Mouse (Mus musculus) lung, adult 18-20 months (tissue): Measurements from ENCODE around the gene Gm20403.
"Not testable (repeated sequence)": the region's sequence is repeated elsewhere in the genome, so short reads cannot be mapped to it uniquely, and the experiment has no call there.

Source experiments
- DNase-seq, 2 experiments: peaks; one replicate each; pipeline ENCODE4 v3.0.0; 2022; ENCODE audit warnings: mixed read lengths in 2 of 2

Gene Gm20403

DNA sequence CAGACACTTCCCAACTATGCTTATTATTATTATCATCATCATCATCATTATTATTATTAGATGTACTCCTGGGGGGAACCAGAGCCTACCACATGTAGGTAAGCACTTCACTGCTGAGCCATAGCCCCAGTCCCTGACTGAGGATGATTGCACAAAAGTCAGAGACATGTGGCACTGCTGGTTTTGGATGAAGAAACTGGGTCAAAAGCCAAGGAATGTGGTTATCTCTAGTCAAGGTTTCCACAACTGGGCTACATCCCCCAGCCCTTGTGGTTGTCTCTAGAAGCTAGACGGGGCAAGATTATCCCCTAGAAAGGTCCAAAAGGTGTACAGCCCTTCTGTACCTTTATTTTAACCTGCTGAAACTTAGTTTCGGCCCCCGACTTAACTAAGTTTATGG lies 6.5 kb upstream of the Gm20403 start:
- peak; percentile 25 to 32 for DNase-seq

DNA sequence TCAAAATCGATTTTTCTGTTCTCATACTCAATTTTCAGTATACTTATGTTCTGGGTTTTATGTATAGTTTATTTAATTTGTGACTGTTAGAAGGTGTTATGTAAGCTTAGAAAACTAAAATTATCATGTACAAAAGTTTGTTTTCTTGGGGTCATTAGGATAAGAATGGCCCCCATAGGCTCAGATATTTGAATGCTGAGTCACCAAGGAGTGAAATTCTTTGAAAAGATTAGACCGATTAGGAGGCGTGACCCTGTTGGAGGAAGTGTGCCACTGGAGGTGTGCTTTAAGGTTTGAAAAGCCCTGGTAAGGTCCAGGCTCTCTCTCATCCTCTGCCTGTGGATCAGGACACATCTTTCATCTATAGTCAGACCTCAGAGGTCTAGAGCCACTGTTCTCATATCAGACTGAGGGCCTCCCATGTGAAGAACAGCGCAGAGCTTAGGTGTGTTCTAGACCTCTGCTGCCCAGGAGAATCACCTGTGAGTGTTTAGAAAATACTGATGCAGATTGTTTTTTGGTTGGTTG lies 2.1 kb upstream of the Gm20403 start:
- DNase-seq: no peak

DNA sequence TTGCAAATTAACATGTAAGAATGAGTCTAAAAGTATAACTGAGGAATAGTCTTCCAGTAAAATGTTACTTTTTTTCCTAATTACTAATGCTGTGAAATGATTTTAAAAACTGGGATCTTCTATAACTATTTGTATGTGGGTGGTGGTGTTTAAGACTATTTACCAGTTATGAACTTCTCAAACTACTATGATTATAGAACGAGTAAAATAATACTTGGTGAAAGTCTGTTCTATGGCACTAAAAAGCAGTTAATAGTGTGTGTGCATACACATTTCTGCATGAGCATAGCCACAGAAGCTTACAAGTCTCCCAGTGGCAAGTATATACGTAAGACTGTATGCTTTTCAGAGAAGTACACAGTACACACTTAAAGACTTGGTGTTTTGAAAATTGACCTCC lies 827 bp upstream of the Gm20403 start:
- no peak for DNase-seq

DNA sequence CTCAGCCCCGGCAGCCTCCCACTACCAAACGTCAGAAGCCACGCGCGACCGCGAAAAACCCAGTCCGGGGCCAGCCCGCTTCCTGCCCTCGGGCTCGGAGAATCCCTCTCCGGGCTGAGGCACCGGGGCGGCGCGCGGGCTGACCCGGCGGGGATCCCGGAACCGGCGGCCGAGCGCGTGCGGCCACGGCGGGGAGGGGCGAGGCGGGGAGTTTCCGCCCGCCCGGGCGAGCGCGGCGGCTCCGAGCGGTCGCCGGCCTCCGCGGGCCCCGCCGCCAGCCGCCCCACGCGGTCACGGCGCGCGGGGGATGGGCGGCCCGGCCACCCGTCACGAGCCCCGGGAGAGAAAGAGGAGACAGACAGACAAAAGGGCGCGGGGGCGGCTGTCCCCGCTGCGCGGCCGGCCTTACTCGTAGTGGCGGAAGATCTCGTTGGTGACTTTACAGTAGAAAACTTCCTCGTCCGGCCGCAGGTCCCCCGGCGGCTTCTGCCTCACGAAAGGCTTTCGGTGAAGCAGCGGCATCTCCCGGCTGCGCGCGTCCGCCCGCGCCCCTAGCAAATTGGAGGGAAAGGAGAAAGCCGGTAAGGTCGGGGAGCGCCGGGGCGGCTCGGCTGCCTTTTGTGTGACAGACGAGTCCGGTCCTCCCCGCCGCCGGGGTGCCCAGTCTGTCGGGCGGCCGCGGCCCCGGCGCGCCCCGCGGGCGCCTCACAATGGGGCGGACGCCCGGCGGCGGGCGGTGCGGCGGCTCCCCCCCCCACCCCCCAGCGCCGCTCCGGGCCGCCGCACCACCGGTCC lies 875 bp downstream of the Gm20403 start:
- DNase-seq: peak; percentile 47 to 55

GRCm38 (mm10) chr12:54984701-54985256 lies 1.6 kb downstream of the Gm20403 start:
- DNase-seq: peak; percentile 70 to 77

DNA sequence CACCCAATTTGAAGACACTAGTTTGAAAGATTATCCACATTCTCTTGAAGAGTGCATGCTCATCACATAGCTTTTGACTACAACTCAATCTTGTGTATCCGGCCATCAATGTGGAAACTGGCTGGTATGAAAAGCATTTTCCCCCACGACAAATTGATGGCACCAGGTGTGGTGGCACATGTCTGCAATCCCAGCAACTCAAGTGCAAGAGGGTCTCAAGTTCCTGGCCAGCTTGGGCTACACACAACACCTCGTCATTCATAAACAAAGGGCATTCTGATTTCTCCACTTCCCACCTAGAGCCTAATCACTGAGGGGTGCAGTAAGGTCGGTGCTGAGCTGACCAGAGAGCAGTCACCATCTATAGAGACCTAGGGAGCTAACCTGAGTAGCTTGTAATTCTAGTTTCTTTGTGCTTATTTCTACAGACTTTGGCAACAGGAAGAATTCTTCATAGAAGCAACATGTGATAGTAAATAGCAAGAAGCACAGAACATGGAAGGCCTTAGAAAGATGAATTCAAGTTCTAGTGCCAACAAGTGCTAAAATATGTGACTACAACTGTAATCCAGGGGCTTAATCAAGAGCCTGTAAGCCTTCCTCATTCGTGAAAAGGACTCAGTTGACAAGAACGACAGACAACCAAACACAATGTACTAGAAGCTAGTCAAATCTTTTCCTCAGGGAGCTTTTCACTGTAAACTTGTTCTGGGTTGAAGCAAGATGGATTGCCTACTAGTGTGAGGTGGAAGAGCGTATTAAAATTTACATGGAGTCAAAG lies 3.2 kb downstream of the Gm20403 start:
- no peak for DNase-seq

DNA sequence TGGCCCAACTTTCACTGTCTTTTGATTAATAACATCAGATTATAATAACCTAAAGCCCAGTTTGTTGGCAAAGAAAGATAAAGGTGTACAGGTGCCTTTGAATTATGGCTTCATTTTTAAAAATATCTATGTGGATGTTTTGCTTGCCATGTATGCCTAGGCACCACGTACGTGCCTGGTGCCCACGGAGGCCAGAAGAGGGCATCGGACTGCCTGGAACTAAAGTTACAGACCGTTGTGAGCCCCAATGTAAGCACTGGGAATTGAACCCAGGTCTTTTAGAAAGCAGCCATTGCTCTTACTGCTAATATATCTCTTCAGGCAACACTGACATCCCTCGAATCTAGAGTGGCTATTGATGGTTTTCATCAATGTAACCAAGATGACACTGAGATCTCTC lies 4.4 kb downstream of the Gm20403 start:
- DNase-seq: no peak

GRCm38 (mm10) chr12:54980939-54981338 lies 5.4 kb downstream of the Gm20403 start:
- DNase-seq: no peak

DNA sequence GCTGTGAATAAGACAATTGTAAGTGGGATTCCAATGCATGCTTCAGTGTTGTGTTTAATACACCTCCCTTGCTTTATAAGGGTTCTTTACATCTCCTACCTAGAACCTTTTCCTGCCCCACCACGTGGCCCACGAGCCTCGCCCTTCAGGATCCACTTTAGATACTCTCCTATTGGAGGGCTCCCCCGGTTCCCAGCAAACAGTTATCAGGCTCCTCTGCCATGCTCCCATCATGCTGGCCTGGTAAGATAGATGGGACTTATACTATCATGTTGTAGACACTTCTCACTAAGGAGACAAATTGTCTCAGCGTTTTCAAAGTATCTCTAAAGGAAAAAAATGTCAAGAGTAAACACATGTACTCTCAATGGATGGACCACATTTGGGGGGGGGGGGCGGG lies 5.8 kb downstream of the Gm20403 start:
- DNase-seq: no peak

DNA sequence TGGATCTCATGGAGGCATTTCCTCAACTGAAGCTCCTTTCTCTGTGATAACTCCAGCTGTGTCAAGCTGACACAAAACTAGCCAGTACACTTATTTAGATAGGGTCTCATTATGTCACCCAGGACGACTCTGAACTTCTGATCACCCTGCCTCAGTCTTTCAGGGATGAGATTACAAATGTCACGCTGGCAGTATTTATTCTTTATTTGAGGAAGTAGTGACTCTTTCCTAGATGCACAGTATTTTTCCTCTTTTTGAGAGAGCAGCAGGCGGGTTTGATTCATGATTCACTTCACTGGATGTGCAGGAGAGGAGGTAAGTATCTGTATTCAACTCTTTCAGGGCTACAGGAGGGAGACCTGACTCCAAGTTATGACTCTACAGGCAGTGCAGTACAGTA lies 17.3 kb downstream of the Gm20403 start:
- DNase-seq: no peak

- DNase-seq: no peak
Observed at GRCm38 (mm10) chr12:54965532-54966160, 20.7 kb downstream of the Gm20403 start.

DNA sequence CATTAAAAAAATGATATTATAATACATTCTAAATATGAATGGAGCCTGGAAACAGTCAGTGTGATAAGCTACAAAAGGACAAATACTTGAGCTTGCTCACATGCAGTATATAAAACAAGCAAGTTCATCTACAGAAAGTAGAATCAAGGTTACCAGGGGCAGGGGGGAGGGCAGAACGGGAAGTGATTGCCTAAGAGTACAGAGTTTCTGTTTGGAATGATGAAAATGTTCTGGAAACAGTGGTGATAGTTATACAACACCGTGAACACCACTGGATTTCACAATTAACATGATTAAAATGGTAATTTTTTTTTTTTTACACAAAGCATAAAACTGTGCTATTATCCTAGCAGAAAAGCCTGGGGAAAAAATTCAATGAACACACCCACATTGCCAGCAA lies 26.8 kb downstream of the Gm20403 start:
- DNase-seq: peak; percentile 31 to 53

DNA sequence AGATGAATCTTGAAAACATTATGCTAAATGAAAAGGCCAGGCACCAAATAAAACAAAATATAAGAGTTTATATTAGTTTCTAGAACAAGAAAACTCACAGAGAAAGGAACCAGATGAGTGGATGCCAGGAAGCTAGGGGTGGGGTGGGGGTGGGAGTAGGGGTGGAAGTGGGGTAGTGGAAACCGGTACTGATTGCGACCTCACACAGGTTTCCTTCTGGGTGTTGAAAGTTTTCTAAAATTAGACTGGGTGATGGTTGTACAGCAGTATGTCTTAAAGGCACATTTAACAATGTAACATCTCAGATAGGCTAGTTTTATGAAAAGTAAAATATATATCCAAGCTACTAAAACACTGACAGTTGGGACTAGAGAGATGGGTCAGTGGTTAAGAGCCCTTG lies 29.4 kb downstream of the Gm20403 start:
- DNase-seq: no peak

DNA sequence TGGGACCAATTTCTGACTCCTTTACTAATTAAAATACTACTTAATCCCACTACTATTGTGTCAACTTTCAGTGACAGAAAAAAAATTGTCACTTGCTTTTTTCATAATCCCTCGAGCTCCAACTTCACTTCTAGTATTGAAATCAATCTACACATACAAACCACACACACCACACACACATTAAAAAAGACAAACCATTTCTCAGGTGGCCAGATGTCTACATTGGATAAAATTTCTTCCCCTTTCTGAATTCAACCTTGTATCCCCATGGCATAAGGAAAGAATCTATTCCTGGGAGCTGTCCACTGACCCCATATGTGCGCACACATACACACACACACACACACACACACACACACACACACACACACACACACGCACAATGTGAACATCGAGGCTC lies 29.9 kb downstream of the Gm20403 start:
- DNase-seq: no peak

- no peak for DNase-seq
Observed at GRCm38 (mm10) chr12:54946116-54946515, 40.2 kb downstream of the Gm20403 start.

DNA sequence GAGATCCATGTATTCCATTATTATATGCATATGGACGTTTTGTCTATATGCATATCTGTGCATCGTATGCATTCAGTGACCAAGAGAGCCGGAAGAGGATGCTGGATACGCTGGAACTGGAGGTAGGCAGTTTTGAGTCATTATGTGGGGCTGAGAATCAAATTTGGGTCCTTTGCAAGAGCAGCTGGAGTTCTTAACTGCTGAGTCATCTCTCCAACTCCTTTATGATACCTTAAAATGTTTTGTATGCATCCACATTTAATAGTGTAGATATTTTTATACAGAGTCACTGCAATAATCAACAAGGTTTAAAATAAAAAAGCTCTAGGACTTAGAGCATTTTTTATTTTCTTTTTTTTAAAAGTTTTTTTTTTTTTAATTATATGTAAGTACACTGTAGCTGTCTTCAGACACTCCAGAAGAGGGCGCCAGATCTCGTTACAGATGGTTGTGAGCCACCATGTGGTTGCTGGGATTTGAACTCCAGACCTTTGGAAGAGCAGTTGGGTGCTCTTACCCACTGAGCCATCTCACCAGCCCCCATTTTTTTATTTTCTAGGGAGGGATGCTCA lies 43.7 kb downstream of the Gm20403 start:
- DNase-seq: not testable (repeated sequence)

GRCm38 (mm10) chr12:54937581-54938343 lies 48.6 kb downstream of the Gm20403 start:
- not testable (repeated sequence) for DNase-seq
